Mouse (Mus musculus) left cerebral cortex, adult 9 months (tissue): ENCODE results near the gene Cntn2.

Experiments used
- DNase-seq, 2 experiments: peaks; one replicate each; pipeline ENCODE4 v3.0.0; 2022; ENCODE audit warnings: low spot score in 2 of 2

Cntn2 gene

GRCm38 (mm10) chr1:132557901-132558631, 15.0 kb upstream of the Cntn2 start:
- no peak for DNase-seq

GRCm38 (mm10) chr1:132543789-132544188, 733 bp upstream of the Cntn2 start:
- DNase-seq = no peak

DNA sequence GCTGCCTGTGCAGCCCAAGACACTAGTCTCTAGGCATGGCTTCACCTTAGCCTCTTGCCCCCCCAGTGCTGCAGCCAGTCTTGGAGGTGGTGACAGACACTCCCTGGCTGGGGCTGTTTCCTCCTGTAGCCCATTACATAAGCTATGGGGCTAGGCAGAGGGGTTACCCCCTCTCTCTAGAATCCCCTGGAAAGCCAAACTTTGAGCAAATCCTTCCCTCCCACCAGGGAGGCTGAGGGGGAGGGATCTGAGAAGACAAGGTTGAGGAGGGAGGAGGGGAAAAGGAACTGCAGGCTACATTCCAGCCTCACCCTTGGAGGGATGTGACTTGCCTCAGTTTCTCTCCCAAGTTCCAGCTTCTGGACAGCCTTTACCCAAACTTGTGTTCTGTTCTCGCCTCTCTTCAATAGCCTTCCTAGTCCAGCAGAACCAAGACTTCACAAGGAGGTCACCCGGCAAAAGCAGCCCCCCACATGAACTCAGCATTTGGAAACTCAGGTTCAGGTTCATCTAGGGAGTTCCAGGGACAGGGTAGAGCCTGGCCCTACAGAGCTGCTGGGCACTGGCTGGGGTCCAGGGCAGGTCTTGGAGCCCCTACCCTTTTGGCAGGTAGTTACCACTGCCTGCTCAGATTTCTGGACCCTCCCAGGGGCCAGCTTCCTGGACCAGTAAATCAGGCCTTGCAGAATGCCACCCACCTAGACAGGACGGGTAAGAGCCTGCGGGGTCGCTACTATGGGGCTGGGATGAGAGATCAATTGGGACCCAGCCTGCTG, 1.0 kb downstream of the Cntn2 start:
- no peak for DNase-seq

DNA sequence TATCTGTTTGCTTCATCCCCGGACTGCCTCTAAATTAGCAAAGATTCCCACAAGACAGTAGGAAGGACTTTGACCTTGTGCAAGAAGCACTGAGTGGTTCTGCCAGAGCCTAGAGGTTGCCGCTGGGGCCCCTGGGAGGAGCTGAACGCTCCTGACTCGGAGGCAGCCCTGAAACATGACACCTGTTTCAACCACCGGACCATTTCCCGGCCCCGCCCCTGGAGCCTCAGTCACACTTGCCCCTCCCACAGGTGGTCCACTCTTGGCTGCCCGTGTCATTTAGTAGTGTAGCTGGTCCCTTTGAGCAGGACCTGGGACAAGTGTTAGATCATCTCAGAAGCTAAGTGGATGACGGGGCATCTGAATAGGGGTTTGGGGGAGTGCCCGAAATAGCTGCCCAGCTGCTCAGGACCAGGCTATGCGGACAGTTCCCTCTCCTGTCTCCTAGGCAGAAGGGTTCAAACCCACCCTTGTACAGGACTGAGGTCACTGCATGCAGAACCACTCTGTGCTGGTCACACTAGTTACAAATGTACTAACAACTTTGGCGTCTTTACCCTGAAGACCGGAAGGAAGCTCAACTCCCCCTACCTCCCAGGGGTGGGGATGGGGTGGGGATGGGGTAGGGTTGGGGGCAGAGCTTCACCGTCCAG, 1.8 kb downstream of the Cntn2 start:
- no peak for DNase-seq

GRCm38 (mm10) chr1:132540701-132541100, 2.4 kb downstream of the Cntn2 start:
- no peak for DNase-seq

DNA sequence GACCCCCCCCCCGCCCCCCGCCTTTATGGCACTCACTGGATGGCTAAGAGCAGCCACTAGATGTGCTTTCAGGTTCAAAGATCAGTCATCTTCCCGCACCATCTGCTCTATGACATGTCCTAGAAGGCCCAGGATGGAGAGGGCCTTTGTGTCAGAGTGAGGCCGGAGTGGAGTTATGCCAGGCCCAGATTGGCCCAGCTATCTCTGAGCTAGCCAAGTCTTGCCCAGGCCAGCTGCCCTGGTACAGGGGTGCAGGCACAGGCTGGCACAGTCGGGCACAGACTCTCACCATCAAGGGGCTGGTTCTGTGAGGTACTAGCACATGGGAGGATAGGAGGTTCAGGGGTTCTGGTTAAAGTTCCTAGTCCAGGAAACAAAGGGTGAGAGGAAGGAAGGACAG, 5.3 kb downstream of the Cntn2 start:
- DNase-seq = peak in 1 of 2 experiments; percentile 51

GRCm38 (mm10) chr1:132536416-132536815, 6.6 kb downstream of the Cntn2 start:
- no peak for DNase-seq

DNA sequence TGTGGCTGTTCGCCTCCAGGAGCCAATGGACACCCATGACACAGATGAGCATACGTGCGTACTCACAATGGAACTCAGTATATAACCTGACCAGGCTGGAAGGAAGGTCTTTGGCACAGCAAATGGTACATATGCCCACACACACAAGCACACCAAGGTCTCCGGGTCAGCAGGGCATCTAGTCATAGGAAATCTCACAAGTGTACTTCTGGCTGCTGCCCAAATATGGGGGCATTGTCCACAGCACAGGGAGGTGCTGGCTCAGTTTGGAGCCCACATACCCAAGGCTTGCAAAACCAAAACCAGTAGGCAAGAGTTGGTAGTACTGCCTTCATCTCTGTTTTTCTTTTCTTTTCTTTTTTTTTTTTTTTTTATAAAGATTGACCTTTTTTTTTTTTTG, 7.5 kb downstream of the Cntn2 start:
- no peak for DNase-seq

DNA sequence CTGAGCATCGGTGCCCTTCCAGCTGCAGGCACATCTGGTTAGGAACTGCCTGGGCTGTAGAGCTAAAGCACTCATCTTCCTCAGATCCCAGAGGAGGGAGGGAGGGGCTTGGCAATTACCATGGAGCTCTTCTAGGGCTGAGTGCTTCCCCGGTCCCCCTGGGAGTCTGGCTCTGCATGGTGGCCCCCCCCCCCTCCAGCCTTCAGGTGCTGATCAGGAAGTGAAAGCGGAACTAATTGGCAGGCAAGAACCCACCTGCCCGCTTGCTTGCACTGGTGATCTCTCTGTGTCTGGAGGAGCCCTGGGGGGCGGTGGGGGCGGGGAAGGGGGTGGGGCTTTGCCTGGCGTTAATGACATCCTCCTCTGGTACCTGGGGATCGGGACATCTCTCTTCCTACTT, 9.2 kb downstream of the Cntn2 start:
- no peak for DNase-seq

GRCm38 (mm10) chr1:132532521-132532920, 10.5 kb downstream of the Cntn2 start:
- DNase-seq = no peak

- no peak for DNase-seq
Observed at GRCm38 (mm10) chr1:132530631-132531191, 12.3 kb downstream of the Cntn2 start.

- DNase-seq = no peak
Observed at GRCm38 (mm10) chr1:132528647-132529334, 14.3 kb downstream of the Cntn2 start.

- DNase-seq = no peak
Observed at GRCm38 (mm10) chr1:132528071-132528470, 15.0 kb downstream of the Cntn2 start.

DNA sequence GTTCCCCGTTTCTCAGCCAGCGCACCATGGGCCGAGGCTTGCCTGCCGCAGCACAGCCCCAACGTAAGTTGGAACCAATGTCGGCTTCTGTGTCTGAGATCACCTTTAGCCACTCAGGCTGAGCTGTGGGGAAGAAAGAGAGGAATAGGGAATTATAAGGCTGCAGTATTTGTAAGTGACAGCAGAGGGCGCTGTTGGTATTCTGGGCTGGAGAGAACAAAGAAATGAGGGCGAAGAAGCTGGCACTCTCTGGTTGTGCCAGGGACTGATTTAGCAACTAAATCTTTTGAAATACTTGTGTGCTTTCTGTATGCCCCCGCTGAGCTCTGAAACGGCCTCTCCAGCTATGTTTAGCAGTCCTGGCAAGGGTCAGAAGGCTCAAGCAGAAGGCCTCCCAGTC, 17.2 kb downstream of the Cntn2 start:
- DNase-seq = peak in 1 of 2 experiments; percentile 91

GRCm38 (mm10) chr1:132523920-132524319, 19.1 kb downstream of the Cntn2 start:
- DNase-seq = no peak

- DNase-seq = no peak
Observed at GRCm38 (mm10) chr1:132523048-132523447, 20.0 kb downstream of the Cntn2 start.

- DNase-seq = no peak
Observed at GRCm38 (mm10) chr1:132520764-132521163, 22.3 kb downstream of the Cntn2 start.

DNA sequence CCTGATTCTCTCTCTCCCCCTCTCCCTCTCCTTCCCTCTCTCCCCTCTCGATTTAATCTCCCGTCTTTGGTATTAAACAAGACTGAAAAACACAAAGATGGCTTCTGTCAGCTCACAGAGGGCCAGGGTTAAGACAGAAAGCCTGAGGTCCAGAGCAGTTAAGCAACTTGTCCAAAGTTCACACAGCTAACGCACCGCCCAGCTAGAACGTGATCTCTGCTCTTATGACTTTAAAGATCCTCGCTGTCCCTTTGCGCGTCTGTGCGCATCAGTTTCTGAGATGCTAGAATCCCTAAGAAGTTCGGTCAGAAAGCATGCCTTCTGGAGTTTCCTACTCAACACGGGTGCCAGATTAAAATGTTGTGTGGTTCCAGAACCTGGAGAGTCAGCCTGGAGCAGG, 23.3 kb downstream of the Cntn2 start:
- DNase-seq = no peak

DNA sequence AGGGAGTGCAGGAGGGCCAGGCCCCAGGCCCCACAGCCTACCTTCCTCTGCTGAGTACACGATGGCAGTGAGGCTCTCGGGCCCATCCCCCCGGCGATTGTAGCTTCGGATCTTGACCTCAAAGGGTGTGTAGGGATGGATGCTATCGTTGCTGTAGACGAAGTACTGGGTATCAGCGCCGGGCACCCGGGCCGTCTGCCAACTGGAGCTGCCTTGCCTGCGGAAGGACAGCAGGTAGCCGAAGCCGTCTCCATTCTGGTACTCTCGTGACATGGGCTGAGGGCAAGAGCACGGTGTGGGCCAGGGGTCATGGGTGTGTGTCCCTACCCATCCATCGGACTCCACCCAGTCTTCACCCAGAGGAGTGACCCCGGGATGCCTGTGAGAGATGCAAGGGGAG, 24.4 kb downstream of the Cntn2 start:
- no peak for DNase-seq

- DNase-seq = no peak
Observed at GRCm38 (mm10) chr1:132516776-132517175, 26.3 kb downstream of the Cntn2 start.

DNA sequence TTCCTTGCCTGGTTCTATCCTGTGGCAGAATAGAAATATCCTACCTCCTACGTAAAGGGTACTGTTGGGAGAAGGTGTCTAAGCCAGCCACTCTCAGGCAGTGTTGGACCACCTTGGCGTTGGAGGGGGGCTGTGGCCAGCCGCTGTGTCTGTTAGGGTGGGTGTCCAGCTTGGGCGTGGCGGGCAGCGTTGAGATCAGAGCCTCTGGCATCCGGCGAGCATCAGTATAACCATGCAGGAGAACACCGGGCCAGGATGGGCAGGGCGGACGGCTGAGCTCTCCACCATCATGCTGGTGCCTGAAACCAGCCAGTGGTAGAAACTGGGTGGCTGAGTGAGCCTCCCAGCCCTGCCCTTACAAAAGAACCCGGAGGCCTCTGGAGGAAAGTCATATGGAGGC, 27.7 kb downstream of the Cntn2 start:
- no peak for DNase-seq

- DNase-seq = no peak
Observed at GRCm38 (mm10) chr1:132512106-132512505, 30.9 kb downstream of the Cntn2 start.
